Mouse (Mus musculus): ENCODE data around the gene Adgrf5.

DNA sequence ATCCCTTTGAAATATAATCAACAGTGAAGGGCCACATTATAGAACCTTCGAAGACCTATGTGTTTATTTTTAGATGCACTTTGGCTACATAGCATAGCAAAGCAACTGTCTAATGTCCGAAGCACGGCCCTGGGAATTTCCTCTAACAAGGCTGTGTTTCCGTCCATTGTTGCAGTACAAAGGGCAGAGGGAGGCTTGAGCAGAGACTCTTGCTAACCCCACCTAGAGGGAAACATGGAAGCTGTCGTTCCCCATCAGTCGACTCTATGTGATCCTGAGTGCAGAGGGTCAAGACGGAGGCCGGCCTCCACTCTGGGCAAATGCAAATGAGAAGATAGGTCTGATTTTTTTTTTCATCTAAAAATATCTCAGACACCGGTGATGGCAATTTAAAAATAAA, 6.2 kb downstream of the Adgrf5 start:
- TF ChIP-seq GATA1 (IDR thresholded peaks at IDR 0.05; ENCODE audit: borderline replicate concordance, low read length): no peak
- no peak for TF ChIP-seq FLI1 (IDR thresholded peaks at IDR 0.05; ENCODE audit: low read length)

Measured in megakaryocyte, embryonic 14.5 days (primary cell).